Mouse (Mus musculus) lung, postnatal 10 days (tissue): ENCODE results near the gene Camta2.
A peak's percentile ranks its signal among the peaks of the same experiment; 100 is the strongest.

Source experiments
- DNase-seq: peaks from one replicate; pipeline ENCODE4 v3.0.0; 2021

The Camta2 gene

GRCm38 (mm10) chr11:70688372-70688771, 467 bp upstream of the Camta2 start:
- no peak for DNase-seq

- peak; percentile 40 for DNase-seq
Observed at GRCm38 (mm10) chr11:70686901-70687566, 871 bp downstream of the Camta2 start.

DNA sequence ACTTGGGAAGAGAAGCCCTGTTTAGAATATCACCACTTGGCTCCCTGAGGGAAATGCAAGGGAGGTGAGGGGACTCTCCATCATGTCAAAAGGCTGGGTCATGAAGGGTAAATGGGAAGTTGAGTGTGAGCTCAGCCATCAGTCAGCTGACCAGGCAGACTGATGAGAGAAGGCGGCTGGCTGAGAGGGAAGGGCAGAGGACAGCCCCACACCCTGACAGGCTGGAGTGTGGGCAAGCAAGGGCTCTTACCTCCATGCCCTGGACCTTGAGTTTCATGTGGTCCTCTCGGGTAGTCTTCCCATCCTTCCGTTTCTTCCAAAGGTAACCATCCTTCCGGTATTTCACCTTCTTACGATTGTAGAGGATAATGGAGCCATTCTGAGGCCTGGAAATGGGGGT, 4.3 kb downstream of the Camta2 start:
- DNase-seq = no peak

DNA sequence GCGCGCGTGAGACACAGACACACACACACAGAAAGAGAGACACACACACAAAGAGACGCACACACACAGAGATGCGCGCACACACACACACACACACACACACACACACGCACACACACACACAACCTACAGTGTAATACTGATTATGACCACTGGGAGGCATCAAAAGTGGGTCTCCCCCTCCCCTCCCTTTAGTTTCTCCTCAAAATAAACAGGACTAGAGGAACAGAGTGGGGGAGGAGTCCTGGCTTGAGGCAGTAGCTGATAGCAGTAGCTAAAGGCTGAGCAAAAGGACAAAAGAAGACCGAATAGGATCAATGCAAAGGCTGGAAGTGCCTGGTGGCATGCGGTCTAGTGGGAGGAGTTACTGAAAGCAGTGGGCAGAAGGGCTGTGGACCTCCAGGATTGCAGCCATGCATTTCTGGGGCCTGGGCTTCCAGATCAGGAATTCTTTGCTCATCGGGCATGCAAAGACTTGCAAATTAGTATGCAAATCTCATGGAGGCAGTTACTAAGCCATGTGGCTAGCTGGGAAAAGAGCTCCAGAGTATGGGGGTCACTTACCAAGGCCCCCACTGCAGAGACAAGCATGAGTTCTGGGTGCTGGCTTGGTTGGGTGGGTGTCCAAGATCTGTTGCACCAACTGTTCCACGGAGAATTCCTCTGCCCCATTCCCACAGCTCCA, 5.9 kb downstream of the Camta2 start:
- peak; percentile 84 for DNase-seq

DNA sequence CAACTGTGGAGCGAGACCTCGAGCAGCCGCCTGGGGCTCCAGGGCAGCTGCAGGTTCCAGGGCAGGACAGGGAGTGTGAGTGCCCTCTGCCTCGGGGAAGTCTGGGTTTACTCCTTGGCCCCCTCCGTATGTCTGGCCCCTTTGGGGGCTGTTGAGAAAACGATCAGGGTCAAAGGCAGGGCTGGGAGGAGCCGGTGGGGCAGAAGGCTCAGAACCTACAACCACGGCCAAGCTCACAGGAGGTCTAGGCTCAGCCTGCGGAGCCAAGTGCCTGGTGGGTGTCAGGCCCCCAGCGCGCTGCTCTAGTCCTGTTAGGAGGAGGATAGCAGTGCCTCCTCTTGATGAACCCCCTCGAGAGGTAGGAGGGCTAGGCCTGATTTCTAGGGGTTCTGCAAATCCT, 6.7 kb downstream of the Camta2 start:
- DNase-seq = no peak

- no peak for DNase-seq
Observed at GRCm38 (mm10) chr11:70679894-70680293, 8.0 kb downstream of the Camta2 start.

DNA sequence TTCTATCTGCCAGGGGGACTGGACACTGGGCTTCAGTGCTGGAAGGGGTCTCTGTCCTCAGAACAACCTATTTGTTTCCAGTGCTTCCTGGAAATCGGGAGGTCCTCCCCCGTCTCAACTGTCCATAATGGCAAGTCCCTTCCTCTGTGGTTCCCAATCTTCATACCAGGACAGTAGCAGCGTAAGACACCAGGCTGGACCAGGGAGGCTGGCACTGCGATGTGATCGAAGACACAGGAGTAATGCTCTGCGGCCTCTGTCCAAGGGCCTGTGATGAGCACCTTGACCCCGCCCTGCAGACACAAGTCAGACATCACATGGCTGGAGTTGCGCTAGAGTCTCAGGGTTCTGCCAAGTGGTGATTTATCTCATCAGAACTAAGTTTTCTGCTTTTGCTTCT, 8.5 kb downstream of the Camta2 start:
- DNase-seq = no peak

- no peak for DNase-seq
Observed at GRCm38 (mm10) chr11:70678576-70678975, 9.3 kb downstream of the Camta2 start.

DNA sequence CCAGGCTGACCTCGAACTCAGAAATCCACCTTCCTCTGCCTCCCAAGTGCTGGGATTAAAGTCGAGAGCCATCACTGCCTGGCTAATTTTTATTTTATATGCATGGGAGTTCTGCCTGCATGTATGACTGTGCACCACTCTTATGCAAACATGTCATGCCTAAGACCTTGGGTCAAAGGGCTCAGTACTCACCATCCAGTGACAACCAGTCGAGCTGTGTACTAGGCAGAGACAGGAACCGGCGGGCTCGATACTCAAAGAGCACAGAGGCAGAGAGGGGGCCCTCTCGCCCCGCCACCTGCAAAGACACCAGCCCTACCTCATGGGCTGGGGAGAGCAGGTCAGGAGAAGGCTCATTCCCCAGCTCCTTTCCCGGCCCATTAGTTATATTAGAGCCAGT, 9.8 kb downstream of the Camta2 start:
- no peak for DNase-seq

DNA sequence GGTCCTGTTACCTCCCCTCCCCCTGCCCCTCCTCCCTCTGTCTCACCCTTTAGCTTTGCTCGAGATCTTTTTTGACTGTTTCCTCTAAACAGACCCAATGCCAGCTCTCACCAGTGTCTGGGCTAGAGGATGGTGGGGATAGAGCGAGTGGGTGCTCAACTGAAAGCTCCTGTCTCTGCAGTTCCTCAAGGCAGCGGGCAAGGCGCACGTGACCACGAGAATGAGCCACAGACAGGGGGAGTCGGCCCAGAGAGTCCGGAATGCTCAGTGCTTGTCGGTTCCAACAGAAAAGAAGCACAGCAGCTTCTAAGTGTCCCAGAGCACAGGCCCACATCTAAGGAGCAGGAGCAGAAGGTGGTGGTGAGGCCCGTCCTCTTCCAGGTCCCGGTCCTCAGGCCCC, 13.4 kb downstream of the Camta2 start:
- no peak for DNase-seq

- no peak for DNase-seq
Observed at GRCm38 (mm10) chr11:70674014-70674413, 13.9 kb downstream of the Camta2 start.

DNA sequence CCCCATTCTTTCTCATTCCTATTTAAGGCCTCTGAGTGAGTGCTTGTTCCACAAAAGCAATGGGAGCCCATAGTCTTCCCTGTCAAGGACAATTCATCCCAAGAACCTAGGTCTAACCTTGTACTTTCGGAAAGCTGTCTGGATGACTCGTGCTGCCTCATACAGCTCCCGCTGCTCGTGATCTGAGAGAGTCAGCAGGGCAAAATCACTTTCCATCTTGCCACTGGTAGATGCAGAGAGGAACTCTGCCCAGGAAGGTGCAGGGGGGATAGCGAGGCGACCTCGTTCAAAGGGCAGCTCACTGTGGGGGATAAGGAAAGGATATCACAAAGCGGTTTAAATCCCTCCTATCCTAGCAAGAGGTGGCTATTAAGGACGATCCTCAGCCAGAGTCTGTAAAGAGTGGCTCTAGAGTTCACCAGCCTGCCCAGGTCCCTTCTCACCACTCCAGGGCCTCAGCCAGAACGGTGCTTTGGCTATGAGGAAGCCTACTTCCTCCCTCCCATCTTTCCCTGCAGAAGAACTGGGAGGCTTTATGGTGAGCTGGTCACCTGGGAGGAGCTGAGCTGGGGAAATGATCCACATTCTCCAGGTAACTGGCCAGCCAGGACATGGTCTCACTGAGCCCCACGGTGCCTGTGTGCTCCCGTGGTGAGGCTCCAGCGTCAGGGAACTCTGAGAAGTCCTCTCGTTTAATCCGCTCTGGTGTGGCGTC, 16.4 kb downstream of the Camta2 start:
- DNase-seq = no peak

DNA sequence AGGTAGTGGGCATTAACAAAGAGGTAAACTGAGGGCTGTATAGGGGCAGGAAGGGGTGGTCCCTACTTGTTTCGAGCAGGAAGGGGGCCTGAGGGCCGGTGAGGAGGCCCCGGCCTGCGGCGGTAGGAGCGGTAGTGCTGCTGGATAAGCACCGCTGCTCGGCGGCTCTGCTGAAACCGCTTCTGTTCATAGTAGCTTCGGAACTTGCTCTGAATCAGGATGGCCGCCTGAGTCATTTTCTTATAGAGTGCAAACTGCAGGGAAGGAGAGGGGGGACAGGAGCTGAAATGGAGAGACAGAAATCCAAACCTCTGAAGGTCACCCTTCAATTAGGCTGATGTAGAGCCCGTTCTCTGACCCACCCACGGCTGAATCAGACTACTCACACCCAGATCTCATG, 17.4 kb downstream of the Camta2 start:
- no peak for DNase-seq

DNA sequence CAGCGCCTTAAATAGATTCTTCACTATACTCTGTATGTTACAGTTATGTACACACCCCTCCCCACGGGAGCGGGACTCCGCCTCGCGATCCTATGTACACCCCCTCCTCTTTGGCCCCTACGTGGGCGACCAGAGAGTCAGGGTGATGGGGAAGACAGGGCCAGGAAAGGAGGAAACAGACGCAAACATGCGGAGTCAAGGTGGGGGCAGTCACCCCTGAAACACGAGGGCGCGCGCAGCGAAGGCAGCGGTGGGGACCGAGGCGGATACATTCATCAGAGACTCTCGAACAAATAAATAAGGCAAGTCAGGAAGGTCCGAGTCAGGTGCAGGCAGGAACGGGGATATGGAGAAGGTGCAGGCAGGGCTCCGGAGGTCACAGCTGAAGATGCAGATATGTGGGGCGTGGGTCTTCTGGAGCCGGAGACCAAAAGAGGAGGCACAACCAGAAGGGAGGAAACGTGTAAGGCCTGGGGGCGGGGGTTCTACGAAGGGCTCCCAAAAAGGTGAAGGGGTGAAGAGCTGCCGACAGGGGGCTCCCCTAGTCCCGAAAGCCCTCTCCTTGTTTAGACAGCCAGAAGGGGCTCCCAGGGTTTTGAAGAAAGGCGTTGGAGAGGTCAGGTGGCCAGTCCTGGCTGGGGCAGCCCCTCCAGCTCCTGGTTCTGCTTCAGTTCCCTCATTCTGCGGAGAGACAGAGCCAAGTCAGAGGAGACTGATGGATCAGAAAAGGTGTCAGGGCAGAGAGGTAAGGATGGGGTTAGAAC, 18.1 kb downstream of the Camta2 start:
- peak; percentile 89 for DNase-seq

GRCm38 (mm10) chr11:70668771-70669505, 19.0 kb downstream of the Camta2 start, which contains the start of gene Spag7:
Spag7 (minus strand) TSS chr11:70669416.
- DNase-seq = peak; percentile 99

GRCm38 (mm10) chr11:70668335-70668770, 19.6 kb downstream of the Camta2 start:
- DNase-seq = peak; percentile 85

GRCm38 (mm10) chr11:70667271-70668150, 20.4 kb downstream of the Camta2 start:
- DNase-seq = no peak

- no peak for DNase-seq
Observed at GRCm38 (mm10) chr11:70666687-70667086, 21.2 kb downstream of the Camta2 start.

DNA sequence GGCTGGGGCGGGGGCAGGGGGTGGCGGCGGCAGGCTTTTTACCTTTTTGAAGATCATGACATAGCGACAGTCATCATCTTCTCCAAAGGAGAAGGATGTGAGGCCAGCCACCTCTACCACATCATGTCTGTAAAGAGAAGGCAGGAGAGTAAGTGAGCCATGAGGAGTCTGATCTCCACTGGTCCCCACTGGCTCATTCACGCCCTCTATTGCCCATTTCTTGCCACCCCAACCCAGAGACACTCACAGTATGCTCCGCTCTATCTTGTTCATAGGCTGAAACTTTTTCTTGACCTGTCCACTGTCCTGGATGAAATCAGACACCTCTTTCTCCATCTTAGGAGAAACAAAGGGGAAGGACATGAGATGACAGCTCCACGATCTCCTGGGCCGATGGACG, 23.2 kb downstream of the Camta2 start:
- DNase-seq = no peak

- no peak for DNase-seq
Observed at GRCm38 (mm10) chr11:70663957-70664356, 23.9 kb downstream of the Camta2 start.

DNA sequence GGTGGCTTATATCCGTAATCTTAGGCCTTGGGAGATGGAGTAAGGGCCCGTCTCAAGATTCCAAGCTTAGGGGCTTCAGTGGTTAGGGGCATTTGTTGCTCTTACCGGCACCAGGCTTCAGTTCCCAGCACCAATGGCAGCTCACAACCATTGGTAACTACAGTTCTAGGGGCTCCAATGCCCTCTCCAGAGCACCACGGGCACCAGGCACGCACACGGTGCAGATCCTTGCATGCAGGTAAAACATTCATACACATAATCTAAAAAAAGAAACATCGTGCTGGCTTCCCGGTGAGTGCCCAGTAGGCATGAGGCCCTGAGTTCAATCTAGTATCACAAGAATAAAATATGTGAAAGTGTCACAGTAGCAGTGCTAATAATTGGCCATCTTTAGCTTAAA, 24.8 kb downstream of the Camta2 start:
- no peak for DNase-seq
